Mouse (Mus musculus) hindbrain, postnatal 0 days (tissue): ENCODE results near the gene Gm49661. TPM values are rescaled to one million over a fixed set of nuclear protein-coding genes. Genes with fewer than 3 reads are reported as not detected.
A peak's percentile ranks its signal among the peaks of the same experiment; 100 is the strongest.

ENCODE experiments used
- ATAC-seq: fragments of 200-750 bp; cut with Nextera tagmentation; 2 replicates; pipeline ENCODE4 v1.8.0; 2017; ENCODE audit warnings: mild to moderate bottlenecking, moderate TSS enrichment, moderate library complexity
- DNase-seq: peaks from one replicate; pipeline ENCODE4 v3.0.0-alpha.2; 2015; ENCODE audit warnings: low spot score
- H3K27ac ChIP-seq: fragments of 300-500 bp; sonication (generic); 2 replicates; pipeline ENCODE4 v1.5.1; 2014; ENCODE audit warnings: mild to moderate bottlenecking
- H3K27me3 ChIP-seq: fragments of 300-500 bp; sonication (generic); 2 replicates; pipeline ENCODE4 v1.6.1; 2014; ENCODE audit warnings: low read length, mixed read lengths; ENCODE audit not compliant: insufficient read depth
- H3K36me3 ChIP-seq: fragments of 300-500 bp; sonication (generic); 2 replicates; pipeline ENCODE4 v1.6.1; 2014; ENCODE audit warnings: low read length, mixed read lengths; ENCODE audit not compliant: insufficient read depth
- H3K4me1 ChIP-seq: fragments of 300-500 bp; sonication (generic); 2 replicates; pipeline ENCODE4 v1.6.1; 2014; ENCODE audit warnings: antibody characterized with exemption, low read length, mixed read lengths; ENCODE audit not compliant: insufficient read depth
- H3K4me2 ChIP-seq: fragments of 300-500 bp; sonication (generic); 2 replicates; pipeline ENCODE4 v1.6.1; 2014; ENCODE audit warnings: low read depth, mild to moderate bottlenecking, low read length, moderate library complexity, mixed read lengths
- H3K4me3 ChIP-seq: fragments of 300-500 bp; sonication (generic); 2 replicates; pipeline ENCODE4 v1.5.1; 2014; ENCODE audit warnings: low read length
- H3K9ac ChIP-seq: fragments of 300-500 bp; sonication (generic); replicated peaks from 2 replicates; pipeline ENCODE4 v1.6.1; 2014; ENCODE audit warnings: mild to moderate bottlenecking, low read length, moderate library complexity, mixed read lengths
- H3K9me3 ChIP-seq: fragments of 300-500 bp; sonication (generic); 2 replicates; pipeline ENCODE4 v1.6.1; 2016; ENCODE audit warnings: low read length, mixed read lengths
- CTCF ChIP-seq: IDR thresholded peaks from 2 replicates; pipeline ENCODE4 v1.5.1; 2016; ENCODE audit warnings: antibody characterized with exemption, control low read depth, low read depth
- WGBS: fragments of 180-500 bp; shearing (Covaris S2); extraction: QIAGEN DNeasy Blood & Tissue Kit; methylation state at CpG from one replicate; pipeline ENCODE4 v1.1.7; 2014; 5-methylcytosine and 5-hydroxymethylcytosine counted together
- polyA plus RNA-seq: library from polyadenylated mRNA; unstranded; fragments of >200 nt; fragmentation: Nextera tagmentation; extraction: Ambion mirVana; gene quantifications from 2 replicates; pipeline ENCODE4 v1.2.1, GENCODE M21; 2015
- total RNA-seq: library from RNA; depleted of rRNA; stranded (reverse); fragments of >200 nt; gene quantifications from 2 replicates; pipeline ENCODE4 v1.2.3, GENCODE M21; 2014

Gm49661 gene
- total and polyA plus RNA-seq, 2 experiments from 2014 or later, result not detected

GRCm38 (mm10) chr8:84989810-84990209, 20.6 kb upstream of the Gm49661 start:
- Histone ChIP-seq H3K4me3 (peak overlapping the region; percentile 61), H3K27ac (peak overlapping the region; percentile 76), H3K9me3 (no peaks in the 10 kb centered on the region), H3K9ac (peak overlapping the region; percentile 78), H3K4me1 (peaks cover 15% of the 10 kb centered on the region), H3K4me2 (peak overlapping the region; percentile 84), H3K27me3 (no peaks in the 10 kb centered on the region), H3K36me3 (no peaks in the 10 kb centered on the region)
- peak; percentile 93 for DNase-seq
- under 1% methylated on average over 15 of the region's 15 CpGs for WGBS
- ATAC-seq, result peak; percentile 31
- TF ChIP-seq CTCF, result peak; percentile 86

GRCm38 (mm10) chr8:84989311-84989731, 20.1 kb upstream of the Gm49661 start:
- Histone ChIP-seq H3K27ac (no peak overlapping the region), H3K4me2 (peak overlapping the region; percentile 84), H3K27me3 (no peaks in the 10 kb centered on the region), H3K4me3 (peak overlapping the region; percentile 61; the same call in 1 of the 2 replicates), H3K9me3 (no peaks in the 10 kb centered on the region), H3K9ac (no peak overlapping the region; the same call in 1 of the 2 replicates), H3K4me1 (peaks cover 16% of the 10 kb centered on the region), H3K36me3 (no peaks in the 10 kb centered on the region)
- DNase-seq (no peak), ATAC-seq (no peak)
- 16% methylated on average over 15 of the region's 15 CpGs for WGBS
- TF ChIP-seq CTCF, result no peak

GRCm38 (mm10) chr8:84987903-84988302, 18.7 kb upstream of the Gm49661 start:
- 71% methylated on average over 2 of the region's 2 CpGs for WGBS
- H3K9ac ChIP-seq, result no peak overlapping the region
- H3K27ac ChIP-seq, result no peak overlapping the region
- no peaks in the 10 kb centered on the region for H3K36me3 ChIP-seq
- no peak overlapping the region for H3K4me2 ChIP-seq
- no peak for DNase-seq
- no peak for TF ChIP-seq CTCF
- H3K4me3 ChIP-seq, result no peak overlapping the region
- ATAC-seq, result no peak
- no peaks in the 10 kb centered on the region for H3K27me3 ChIP-seq
- H3K4me1 ChIP-seq, result peaks cover 16% of the 10 kb centered on the region
- H3K9me3 ChIP-seq, result no peaks in the 10 kb centered on the region

GRCm38 (mm10) chr8:84987388-84987787, 18.2 kb upstream of the Gm49661 start:
- 82% methylated on average over 5 of the region's 5 CpGs for WGBS
- no peak overlapping the region for H3K27ac ChIP-seq
- no peak for TF ChIP-seq CTCF
- H3K4me2 ChIP-seq, result no peak overlapping the region
- ATAC-seq (no peak), DNase-seq (no peak)
- H3K9ac ChIP-seq, result no peak overlapping the region
- no peak overlapping the region for H3K4me3 ChIP-seq
- no peaks in the 10 kb centered on the region for H3K9me3 ChIP-seq
- H3K4me1 ChIP-seq, result peaks cover 16% of the 10 kb centered on the region
- no peaks in the 10 kb centered on the region for H3K27me3 ChIP-seq
- H3K36me3 ChIP-seq, result no peaks in the 10 kb centered on the region

GRCm38 (mm10) chr8:84986379-84986945, 17.2 kb upstream of the Gm49661 start:
- no peak for TF ChIP-seq CTCF
- 33% methylated on average over 8 of the region's 8 CpGs for WGBS
- ATAC-seq, result no peak
- DNase-seq, result no peak
- peak overlapping the region; percentile 99 for H3K4me2 ChIP-seq
- H3K4me3 ChIP-seq, result peak overlapping the region; percentile 51; the same call in 1 of the 2 replicates
- no peaks in the 10 kb centered on the region for H3K27me3 ChIP-seq
- H3K9ac ChIP-seq, result peak overlapping the region; percentile 52; the same call in 1 of the 2 replicates
- no peaks in the 10 kb centered on the region for H3K9me3 ChIP-seq
- H3K36me3 ChIP-seq, result no peaks in the 10 kb centered on the region
- H3K4me1 ChIP-seq, result peaks cover 16% of the 10 kb centered on the region
- peak overlapping the region; percentile 75 for H3K27ac ChIP-seq

GRCm38 (mm10) chr8:84985684-84986378, 16.6 kb upstream of the Gm49661 start:
- TF ChIP-seq CTCF, result no peak
- Histone ChIP-seq H3K9me3 (no peaks in the 10 kb centered on the region), H3K4me3 (peak overlapping the region; percentile 51), H3K27ac (peak overlapping the region; percentile 75), H3K4me2 (peak overlapping the region; percentile 99), H3K4me1 (peaks cover 17% of the 10 kb centered on the region), H3K36me3 (no peaks in the 10 kb centered on the region), H3K9ac (peak overlapping the region; percentile 52), H3K27me3 (no peaks in the 10 kb centered on the region)
- peak; percentile 93 for DNase-seq
- ATAC-seq, result peak; percentile 68
- under 1% methylated on average over 53 of the region's 53 CpGs for WGBS
